Mouse (Mus musculus) E14TG2a.4 (cell line): ENCODE data around the gene Dnal4.

Experiments used
- CTCF ChIP-seq: conservative IDR thresholded peaks from 2 replicates; pipeline ENCODE4 v1.5.1; 2014; ENCODE audit warnings: low read length
- NANOG ChIP-seq: IDR thresholded peaks from 2 replicates; pipeline ENCODE4 v1.6.1; 2014; ENCODE audit warnings: borderline replicate concordance, low read length, mixed read lengths
- POU5F1 ChIP-seq: IDR thresholded peaks from 2 replicates; pipeline ENCODE4 v1.6.1; 2014; ENCODE audit warnings: low read length, borderline replicate concordance

GRCm38 (mm10) chr15:79770629-79771240, 6.9 kb downstream of the Dnal4 start:
- TF ChIP-seq CTCF: no peak
- TF ChIP-seq POU5F1: no peak
- TF ChIP-seq NANOG: no peak
